Mouse (Mus musculus) layer of hippocampus, adult 9-11 months (tissue): ENCODE results near the gene Prelid3b.

Experiments used
- DNase-seq: peaks from one replicate; pipeline ENCODE4 v3.0.0; 2022

Prelid3b gene

DNA sequence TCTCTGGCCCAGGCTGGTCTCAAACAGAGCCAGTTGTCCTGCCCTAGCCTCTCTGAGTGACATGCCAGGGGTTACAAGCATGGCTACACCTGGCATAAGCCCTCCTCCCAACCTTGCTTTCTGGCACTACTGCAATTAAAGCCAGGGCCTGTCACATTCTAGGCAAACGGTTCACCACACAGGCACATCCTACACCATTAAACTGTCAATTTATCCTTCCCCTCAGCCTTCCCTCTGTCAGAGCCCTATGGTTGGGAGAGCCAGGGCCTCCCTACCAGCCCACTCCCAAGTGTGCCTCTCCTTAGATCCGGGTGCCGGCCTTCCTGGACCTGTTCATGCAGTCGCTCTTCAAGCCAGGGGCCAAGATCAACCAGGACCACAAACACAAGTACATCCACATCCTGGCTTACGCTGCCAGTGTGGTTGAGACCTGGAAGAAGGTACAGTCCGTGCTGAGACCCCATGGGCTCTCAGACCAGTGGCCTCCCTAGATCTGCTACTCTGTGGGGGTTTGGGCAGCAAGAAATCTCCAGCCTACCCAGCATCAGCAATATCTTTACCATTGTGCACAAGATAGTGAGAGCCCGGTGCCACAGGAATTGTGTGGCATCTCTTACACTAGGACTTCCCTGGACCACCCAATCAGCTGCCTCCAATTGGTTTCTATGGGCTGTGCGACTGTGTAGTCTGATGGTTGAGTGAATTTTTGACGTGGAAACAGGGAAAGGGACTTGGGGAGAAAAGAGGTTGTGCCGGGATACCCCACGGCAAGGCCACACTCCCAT lies 48.4 kb downstream of the Prelid3b start:
- no peak for DNase-seq

DNA sequence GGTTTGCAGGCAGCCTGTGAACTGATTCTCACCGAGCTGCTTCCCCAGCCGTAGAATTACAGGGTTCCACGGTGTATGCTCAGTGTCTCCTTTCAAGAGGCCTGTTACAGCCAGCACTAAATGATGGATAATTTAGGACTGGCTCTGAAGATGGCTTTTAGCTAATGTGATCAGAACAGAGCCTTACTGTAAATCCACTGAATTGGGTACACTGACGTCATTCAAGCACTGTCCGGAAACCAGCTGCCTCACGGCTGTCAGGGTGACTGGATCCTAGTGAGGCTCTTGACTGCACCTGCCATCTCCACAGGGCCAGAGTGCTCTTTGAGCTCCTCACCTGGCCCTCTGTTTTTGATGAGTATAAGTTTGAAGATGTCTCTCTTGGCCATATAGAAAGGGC lies 51.8 kb downstream of the Prelid3b start:
- DNase-seq = no peak

DNA sequence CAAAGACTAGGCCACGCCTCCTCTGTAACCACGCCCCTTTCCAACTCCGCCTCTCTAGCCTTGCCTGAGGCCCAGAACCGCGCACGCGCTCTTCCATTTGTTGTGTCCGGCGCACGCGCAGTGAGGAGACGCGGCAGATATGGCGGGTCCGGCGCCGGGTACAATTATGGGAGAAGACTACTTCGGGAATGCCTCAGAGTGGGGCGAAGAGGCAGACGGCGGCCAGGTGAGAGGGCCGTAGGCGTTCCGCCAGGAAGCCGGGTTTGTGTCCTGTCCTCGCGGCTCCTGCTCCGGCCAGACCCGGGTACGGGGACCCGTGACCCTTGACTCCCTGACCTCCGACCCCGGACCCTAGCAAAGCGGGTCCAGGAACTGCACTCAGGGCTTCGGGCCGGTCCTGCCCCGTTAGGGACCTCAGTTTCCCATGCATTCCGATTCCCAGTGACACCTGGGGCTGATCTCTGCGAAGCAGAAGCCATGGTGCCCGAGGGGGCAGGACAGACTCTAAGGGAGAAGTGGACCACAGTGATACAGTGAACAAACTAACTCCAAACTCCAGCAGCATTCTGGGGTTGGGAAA lies 57.1 kb downstream of the Prelid3b start, which contains the start of gene Nelfcd:
Nelfcd (plus strand) TSS at position 74 of the 580 bp plus-strand sequence.
- peak; percentile 95 for DNase-seq
